Mouse (Mus musculus) CH12.LX (cell line): Measurements from ENCODE around the gene Slc7a14.

ENCODE experiments used
- E2F4 ChIP-seq: IDR thresholded peaks from 2 replicates; pipeline ENCODE4 v1.6.1; 2011; ENCODE audit warnings: low read depth, low read length, improper control_type of control experiment; ENCODE audit not compliant: insufficient replicate concordance
- MAZ ChIP-seq: IDR thresholded peaks from 2 replicates; pipeline ENCODE4 v1.6.1; 2012; ENCODE audit warnings: low read depth, mild to moderate bottlenecking, inconsistent platforms, low read length, improper control_type of control experiment, moderate library complexity
- PAX5 ChIP-seq: IDR thresholded peaks from 2 replicates; pipeline ENCODE4 v1.6.1; 2012; ENCODE audit warnings: low read length, inconsistent platforms, mixed read lengths
- RCOR1 ChIP-seq: conservative IDR thresholded peaks from 2 replicates; pipeline ENCODE4 v1.6.1; 2012; ENCODE audit warnings: low read depth, mild to moderate bottlenecking, inconsistent platforms, low read length, improper control_type of control experiment
- ZNF384 ChIP-seq: IDR thresholded peaks from 2 replicates; pipeline ENCODE4 v1.6.1; 2012; ENCODE audit warnings: low read depth, low read length, improper control_type of control experiment, inconsistent platforms

GRCm38 (mm10) chr3:31324231-31324654, 14.1 kb upstream of the Slc7a14 start:
- no peak for TF ChIP-seq RCOR1
- no peak for TF ChIP-seq MAZ
- TF ChIP-seq ZNF384, result no peak
- no peak for TF ChIP-seq E2F4
- no peak for TF ChIP-seq PAX5
